ENCODE assay signal across 16 mouse cellular contexts in the genomic region with DNA sequence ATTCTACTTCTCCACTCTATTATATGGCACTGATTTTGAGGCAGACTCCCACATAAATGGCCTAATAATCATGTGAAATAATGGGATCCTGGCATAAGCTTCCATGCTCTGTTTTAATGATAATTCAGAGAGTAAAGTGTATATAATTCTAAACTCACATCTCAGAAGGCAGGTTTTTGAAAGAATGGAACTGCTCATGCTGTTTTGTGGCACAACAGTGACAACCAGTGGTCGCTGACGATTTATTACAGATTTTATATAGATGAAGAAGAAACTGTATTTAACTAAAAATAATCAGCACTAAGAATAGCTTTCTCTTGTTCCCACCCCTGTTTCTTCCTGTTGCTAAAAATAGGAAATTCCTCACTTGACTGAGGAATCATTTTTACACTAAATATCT.
A peak's percentile ranks its signal among the peaks of the same experiment; 100 is the strongest.
DNase-seq lines count a peak whose midpoint lies in the region; ATAC-seq and TF ChIP-seq lines count a peak whose summit lies in the region.
"Had no signal": no experiment of that assay in that cellular context is flagged by ENCODE, and none has a peak within 500 bp of the region (broad histone marks: within the 10 kb centered on the region; RNA-seq: fewer than 3 reads in every experiment).

No protein-coding gene starts in this region.

- ATAC-seq in forebrain, embryonic 16.5 days, result peak; percentile 47; the same call in 1 of the 2 replicates
- ATAC-seq in forebrain, embryonic 15.5 days (replicated peaks), result no peak; the same call in 1 of the 2 replicates
- ATAC-seq: Patski had no signal

- no peak overlapping the region for H3K4me3 ChIP-seq in forebrain, embryonic 16.5 days (replicated peaks; ENCODE audit: low read length)
- no peak overlapping the region for H3K4me3 ChIP-seq in forebrain, embryonic 15.5 days
- no peak overlapping the region for H3K4me3 ChIP-seq in cortical plate, adult 2 months (ENCODE audit: insufficient read depth, low read length)
- H3K4me3 ChIP-seq: embryonic facial prominence, embryonic 12.5 days; heart, embryonic 10.5 days; limb, embryonic 10.5 days had no signal

- TF ChIP-seq CTCF in cortical plate, adult 2 months (IDR thresholded peaks at IDR 0.05; ENCODE audit: extremely low read depth, insufficient read depth, low read length), result peak; percentile 41; the same call in 1 of the 2 replicates

- H3K4me2 ChIP-seq in forebrain, embryonic 16.5 days (ENCODE audit: low read length), result no peak overlapping the region
- no peak overlapping the region for H3K4me2 ChIP-seq in forebrain, embryonic 15.5 days (replicated peaks)
- H3K4me2 ChIP-seq: embryonic facial prominence, embryonic 12.5 days had no signal

- H3K27ac ChIP-seq in forebrain, embryonic 16.5 days (ENCODE audit: low read length), result no peak overlapping the region
- no peak overlapping the region for H3K27ac ChIP-seq in forebrain, embryonic 15.5 days (replicated peaks)
- no peak overlapping the region for H3K27ac ChIP-seq in cortical plate, adult 2 months (ENCODE audit: insufficient read depth, low read length)
- H3K27ac ChIP-seq: embryonic facial prominence, embryonic 12.5 days; heart, embryonic 10.5 days; limb, embryonic 10.5 days had no signal

- H3K36me3 ChIP-seq in forebrain, embryonic 16.5 days (ENCODE audit: control insufficient read depth, insufficient read depth), result no peaks in the 10 kb centered on the region
- no peaks in the 10 kb centered on the region for H3K36me3 ChIP-seq in forebrain, embryonic 15.5 days
- H3K36me3 ChIP-seq: embryonic facial prominence, embryonic 12.5 days; heart, embryonic 10.5 days; limb, embryonic 10.5 days had no signal

- no peak overlapping the region for H3K9ac ChIP-seq in forebrain, embryonic 16.5 days (replicated peaks; ENCODE audit: low read depth, low read length)
- H3K9ac ChIP-seq in forebrain, embryonic 15.5 days (replicated peaks), result no peak overlapping the region
- H3K9ac ChIP-seq: embryonic facial prominence, embryonic 12.5 days had no signal

- WGBS in forebrain, embryonic 16.5 days, result 36% methylated on average over 2 of the region's 2 CpGs
- 61% methylated on average over 2 of the region's 2 CpGs for WGBS in forebrain, embryonic 15.5 days

- H3K27me3 ChIP-seq in forebrain, embryonic 16.5 days (replicated peaks; ENCODE audit: control insufficient read depth, insufficient read depth, low read length), result no peaks in the 10 kb centered on the region
- no peaks in the 10 kb centered on the region for H3K27me3 ChIP-seq in forebrain, embryonic 15.5 days
- H3K27me3 ChIP-seq: embryonic facial prominence, embryonic 12.5 days; Patski had no signal

- H3K4me1 ChIP-seq in forebrain, embryonic 16.5 days (replicated peaks; ENCODE audit: control insufficient read depth, insufficient read depth, low read length), result no peaks in the 10 kb centered on the region
- peaks cover 4% of the 10 kb centered on the region; the same call in 1 of the 2 replicates for H3K4me1 ChIP-seq in forebrain, embryonic 15.5 days
- H3K4me1 ChIP-seq in cortical plate, adult 2 months (ENCODE audit: control insufficient read depth, insufficient read depth, low read length), result no peaks in the 10 kb centered on the region
- H3K4me1 ChIP-seq: embryonic facial prominence, embryonic 12.5 days; heart, embryonic 10.5 days; limb, embryonic 10.5 days had no signal

- peak; percentile 11 for DNase-seq in layer of hippocampus, adult 11-12 months (ENCODE audit: low spot score)
- DNase-seq in layer of hippocampus, postnatal 36 days, result no peak
- DNase-seq in 416B (ENCODE audit: low read depth), result peak; percentile 21
- no peak for DNase-seq in adipocyte (ENCODE audit: low spot score)
- no peak for DNase-seq in urinary bladder, postnatal 14 days (ENCODE audit: low spot score)
- DNase-seq: adrenal gland, adult 8-10 months; cerebellum, adult 11 months; kidney, postnatal 25 days; thymus, postnatal 25 days had no signal

- no peaks in the 10 kb centered on the region for H3K9me3 ChIP-seq in forebrain, embryonic 16.5 days (ENCODE audit: control insufficient read depth, low read length)
- no peaks in the 10 kb centered on the region for H3K9me3 ChIP-seq in forebrain, embryonic 15.5 days
- H3K9me3 ChIP-seq: embryonic facial prominence, embryonic 12.5 days; heart, embryonic 10.5 days; limb, embryonic 10.5 days had no signal

- no peak for TF ChIP-seq POLR2A in cortical plate, adult 2 months (IDR thresholded peaks at IDR 0.05; ENCODE audit: extremely low read depth, insufficient read depth, low read length)

Comparison
In these comparisons a context has a peak if more than half of its experiments do, and no peak if none do; other contexts are left out.
1. DNase-seq: peak in layer of hippocampus, adult 11-12 months (single experiment) and 416B (single experiment); none in layer of hippocampus, postnatal 36 days (0 of 2), adipocyte (single experiment) and urinary bladder, postnatal 14 days (single experiment).